Mouse (Mus musculus): ENCODE results near the gene Mis18a.

Mis18a gene

DNA sequence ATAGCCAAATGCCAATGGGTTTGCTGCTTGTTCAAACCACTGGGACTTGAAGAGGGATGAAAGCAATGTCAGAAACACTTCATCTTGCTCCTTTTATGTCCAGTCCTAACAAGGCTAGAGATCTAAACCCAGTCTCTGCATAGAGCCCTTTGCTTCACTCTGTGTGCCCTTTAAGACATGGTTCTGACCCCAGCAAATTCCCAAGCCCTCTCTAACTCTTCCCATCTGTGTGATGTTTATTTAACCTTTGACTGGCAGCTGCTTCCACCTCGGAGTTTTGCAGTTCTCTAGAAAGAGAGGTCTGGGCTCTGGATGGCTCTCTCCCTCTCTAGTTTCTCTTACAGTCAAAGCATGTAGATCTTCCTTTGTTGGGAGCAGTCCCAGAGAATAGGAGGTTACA lies 23.6 kb downstream of the Mis18a start:
- DNase-seq: no peak

DNA sequence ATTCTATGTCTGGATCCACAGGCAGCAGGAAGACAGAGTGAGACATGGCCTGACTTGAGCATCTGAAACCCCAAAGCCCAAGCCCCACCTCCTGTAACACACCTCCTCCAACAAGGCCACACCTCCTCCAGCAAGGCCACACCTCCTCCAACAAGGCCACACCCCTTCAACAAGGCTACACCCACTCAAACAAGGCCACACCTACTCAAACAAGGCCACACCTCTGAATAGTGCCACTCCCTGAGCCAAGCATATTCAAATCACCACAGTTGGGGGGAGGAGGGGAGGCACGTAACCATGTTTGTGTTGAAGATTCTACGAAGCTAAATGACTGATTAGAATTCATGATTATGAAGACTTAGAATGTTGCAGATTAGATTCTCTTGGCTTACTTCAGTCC lies 25.7 kb downstream of the Mis18a start:
- no peak for DNase-seq

DNA sequence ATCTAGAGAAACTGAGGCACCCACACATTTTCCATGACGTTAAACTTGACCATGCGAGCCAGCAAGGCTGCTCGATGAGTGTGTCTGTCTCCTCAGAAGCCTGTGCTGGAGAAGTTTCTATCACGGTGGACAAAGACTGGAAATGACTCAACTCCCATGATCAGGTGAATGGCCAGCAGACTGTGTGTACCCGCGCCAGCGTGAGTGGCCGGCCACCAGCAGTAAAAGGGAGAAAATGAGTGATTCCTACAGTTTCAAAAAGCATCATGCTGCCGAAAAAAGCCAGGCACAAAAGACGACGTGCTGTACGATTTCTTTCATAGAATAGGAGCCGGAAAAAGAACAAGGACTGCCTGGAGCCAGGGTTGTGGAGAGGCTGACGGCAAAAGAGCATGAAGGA lies 27.8 kb downstream of the Mis18a start:
- DNase-seq: no peak

DNA sequence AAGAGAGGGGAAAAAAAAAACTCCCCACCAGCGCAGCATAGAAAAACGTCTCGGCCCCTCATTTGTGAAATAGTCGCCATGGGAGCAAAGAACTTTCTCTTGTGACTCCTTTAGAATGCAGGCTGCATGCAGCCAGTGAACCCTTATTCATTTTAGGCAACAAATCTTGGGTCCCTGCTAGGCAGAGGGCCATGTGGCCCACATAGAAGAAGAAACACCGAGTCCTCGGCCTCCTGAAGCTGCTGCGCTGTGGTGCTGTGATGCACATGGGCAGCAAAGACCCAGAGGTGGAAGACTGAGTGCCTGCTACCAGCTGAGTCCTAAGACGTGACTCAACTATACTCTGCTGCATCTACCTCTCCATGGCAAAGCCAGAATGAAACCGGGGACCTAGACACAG lies 30.9 kb downstream of the Mis18a start:
- peak; percentile 21 for DNase-seq

DNA sequence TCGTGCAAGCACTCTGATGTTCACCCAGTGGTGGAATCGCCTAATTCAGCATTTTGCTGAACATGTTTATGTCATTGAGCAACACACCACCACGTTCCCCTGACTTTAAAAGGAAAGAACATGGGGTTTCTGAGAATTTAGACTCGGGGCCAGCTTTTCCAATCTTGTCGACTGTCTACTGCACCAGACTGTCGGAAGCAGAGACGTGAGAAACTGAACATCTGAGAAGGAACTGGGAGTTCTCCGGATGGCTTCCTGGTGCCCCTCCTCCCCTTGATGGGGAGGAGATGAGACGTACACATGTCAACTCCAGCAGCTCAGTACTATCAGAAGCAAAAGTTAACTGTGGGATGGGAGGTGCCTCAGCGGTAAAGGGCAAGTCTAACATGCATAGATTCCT lies 32.1 kb downstream of the Mis18a start:
- DNase-seq: peak; percentile 43

DNA sequence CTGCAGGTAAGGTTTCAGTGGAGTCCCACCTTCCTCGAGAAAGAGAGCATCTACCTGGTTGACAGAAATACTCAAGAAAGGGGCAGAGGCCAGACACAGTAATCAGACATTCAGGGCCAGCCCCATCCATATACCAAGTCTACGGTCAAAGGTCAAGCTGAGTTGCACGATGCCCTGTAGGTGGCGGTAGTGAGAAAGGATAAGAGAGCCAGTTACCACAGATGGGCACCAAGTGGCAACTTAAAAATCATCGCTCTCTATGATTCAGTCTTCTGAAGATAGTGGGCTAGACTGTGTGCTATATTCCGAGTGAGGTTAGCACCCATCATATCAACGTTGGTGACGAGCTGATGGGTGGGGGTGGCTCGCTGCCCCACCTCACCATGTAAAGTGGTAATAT lies 32.5 kb downstream of the Mis18a start:
- DNase-seq: peak; percentile 25

DNA sequence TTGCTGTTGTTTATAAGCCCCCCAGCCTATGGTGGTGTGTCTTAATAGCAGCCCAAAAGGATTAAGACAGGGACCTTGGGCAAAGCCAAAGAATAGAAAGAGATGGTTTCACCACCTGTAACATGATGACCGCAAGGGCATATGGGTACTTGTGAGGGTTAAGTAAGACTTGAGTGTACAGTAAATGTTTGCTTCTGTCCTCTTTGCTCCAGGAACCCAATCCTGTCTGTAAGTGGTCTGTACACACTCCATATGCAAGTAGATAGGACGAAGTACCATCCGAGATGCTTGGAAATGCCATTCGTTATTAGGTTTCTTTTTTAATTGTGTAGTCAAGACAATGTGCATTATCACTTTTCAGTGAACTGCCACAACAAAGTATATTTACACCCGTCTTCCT lies 33.6 kb downstream of the Mis18a start:
- no peak for DNase-seq

DNA sequence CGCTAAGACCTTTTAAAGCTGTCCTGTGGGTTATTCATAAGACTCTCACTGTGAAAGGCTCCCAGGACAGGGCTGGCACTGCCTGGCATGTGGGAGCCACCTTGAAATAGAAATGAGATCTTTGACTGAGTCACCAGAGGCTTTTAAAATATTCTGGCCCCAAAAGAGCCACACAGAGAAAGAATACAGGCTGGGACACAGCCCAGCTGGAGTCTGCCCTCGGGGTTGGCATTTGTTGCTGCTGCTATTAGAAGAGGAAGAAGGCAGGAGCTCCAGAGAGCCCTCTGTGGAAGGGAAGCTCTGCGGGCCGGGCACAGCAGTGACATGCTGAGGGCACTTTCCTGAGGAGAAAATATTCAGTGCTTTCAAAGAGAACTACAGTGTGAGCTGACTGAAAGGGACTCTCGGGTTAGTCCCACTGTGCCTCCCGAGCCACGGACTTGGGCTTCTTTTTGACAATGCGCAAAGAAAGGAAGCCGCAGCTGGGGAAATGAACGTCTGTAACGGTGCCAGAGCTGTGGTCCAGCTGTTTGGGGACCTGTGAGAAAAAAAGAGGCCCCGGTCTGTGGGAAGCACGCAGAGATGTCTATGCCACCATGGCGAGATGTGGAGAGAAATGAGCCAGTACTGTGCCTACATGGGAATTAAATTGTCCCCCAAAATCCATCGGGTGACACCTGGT lies 34.4 kb downstream of the Mis18a start:
- peak; percentile 65 for DNase-seq

DNA sequence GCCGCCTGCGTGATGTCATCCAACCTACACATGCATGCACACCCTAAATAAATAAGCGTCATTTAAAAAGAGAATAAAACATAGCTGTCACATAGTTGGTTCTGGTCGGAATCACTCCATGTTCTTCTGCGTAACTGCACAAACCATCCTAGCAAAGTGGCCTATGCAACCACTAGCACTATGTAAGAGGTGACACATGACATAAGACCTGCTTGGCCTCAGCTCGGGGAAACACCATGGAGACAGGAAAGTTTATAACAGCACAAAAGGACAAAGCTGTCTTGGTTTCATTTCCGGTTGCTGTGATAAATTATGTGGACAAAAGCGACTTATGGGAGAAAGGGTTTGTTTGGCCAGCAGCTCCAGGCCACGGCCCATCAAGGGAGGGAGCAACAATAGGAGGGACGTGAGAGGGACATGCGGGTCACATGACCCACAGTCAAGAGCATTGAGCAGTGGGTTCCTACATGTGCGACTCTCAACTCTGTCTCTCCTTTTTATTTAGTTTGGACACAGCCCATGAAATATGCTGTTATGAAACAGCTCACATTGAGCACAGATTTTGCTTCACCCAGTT lies 39.4 kb downstream of the Mis18a start:
- DNase-seq: no peak

DNA sequence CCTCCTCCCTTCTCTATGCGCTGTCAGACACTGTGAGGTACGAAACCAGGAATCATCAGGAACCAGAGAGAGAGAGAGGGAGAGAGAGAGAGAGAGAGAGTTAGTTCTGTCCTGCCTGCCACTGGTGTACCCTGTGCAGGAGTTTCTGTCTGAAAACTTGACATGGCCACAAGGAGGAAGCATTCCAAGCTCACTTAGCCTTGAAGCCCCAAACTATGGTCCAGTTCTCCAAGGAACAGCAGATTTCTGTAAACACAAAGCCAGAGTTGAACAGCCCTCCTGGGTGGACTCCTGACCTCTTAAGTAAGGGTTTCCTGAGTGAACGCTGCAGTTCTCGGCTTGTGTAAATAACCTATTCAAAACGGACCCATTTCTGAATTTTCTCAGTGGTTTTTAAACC lies 40.2 kb downstream of the Mis18a start:
- DNase-seq: no peak

DNA sequence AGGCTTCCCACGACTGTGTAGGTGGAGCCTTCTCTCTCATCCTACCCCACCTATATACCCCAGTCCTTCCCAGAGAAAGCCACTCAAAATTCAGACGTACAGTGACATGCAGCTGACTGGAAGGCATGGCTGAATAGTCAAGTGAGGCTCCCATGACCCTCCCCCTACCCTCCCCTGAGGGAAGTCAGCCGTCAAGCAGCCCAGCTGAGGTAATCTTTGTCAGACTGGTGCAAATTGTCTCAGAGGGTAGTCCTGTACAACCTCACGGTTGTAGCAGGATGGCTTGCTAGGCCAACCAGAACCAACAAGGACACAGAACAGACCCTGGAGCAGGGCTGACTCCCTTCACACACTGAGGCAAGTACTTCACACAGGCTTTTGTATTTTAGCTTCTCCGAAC lies 43.1 kb downstream of the Mis18a start:
- DNase-seq: no peak

DNA sequence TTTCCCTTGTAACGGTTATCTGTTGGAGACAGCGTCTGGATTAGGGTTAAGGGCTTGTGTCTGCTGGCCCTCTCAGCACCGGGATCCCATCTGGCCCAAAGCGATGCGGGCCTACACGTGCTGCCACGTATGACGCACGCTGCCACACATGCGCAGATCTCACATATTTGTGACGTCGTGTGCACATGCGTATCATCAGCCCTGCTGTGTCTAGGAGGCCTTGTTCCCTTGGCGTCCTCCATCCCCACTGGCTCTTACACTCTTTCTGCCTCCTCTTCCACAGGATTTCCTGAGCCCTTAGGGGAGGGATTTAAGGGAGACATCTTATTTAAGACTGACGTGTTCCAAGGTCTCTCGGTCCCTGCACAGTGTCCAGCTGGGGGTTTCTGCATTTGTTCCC lies 47.2 kb downstream of the Mis18a start:
- DNase-seq: no peak

DNA sequence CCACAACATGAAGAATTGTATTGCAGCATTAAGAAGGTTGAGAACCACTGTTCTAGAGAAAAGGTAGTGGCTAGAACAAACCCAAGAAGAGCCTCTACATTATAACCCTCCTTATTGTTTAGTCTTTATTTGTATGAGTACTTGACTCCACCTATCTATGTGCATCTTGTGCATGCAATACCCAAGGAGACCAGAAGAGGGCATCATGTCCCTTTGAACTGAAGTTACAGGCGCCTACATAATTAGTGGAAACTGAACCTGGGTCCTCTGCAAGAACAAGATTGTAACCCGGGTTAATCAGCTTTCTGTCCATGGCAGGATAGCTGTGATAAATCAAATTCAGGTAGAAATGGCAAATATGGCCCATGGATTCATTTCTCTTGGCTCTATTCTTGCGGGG lies 48.4 kb downstream of the Mis18a start:
- DNase-seq: no peak

DNA sequence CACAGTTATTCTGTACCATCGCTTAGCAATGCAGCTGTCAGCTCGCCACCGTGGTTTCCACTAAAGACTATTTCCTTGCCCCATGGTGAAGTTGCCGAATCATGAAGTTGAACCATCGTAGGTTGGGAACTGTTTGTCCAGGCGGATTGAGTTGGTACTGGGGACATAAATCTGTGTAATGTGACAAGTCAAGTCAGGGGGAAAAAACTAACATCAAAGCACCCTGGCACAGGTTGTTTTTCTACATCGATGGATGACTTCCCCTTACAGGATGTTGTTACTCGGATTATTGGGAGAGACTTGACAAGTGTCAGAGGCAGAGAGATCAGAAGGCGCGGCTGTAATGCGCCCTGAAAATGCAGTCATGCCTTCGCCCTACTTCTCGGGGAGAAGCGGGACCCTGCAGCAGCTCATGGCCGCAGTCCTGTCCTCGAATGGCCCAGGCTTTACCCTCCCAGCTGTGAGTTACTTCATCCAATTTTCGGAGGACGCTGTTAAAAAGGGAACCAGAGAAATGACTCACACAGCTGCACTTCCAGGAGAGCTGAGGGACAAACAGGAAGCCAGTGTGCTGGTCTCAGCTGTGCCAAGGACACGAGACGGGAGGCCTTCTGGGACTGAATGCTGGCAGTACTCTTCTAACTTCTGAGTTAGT lies 50.2 kb downstream of the Mis18a start:
- DNase-seq: peak; percentile 59

DNA sequence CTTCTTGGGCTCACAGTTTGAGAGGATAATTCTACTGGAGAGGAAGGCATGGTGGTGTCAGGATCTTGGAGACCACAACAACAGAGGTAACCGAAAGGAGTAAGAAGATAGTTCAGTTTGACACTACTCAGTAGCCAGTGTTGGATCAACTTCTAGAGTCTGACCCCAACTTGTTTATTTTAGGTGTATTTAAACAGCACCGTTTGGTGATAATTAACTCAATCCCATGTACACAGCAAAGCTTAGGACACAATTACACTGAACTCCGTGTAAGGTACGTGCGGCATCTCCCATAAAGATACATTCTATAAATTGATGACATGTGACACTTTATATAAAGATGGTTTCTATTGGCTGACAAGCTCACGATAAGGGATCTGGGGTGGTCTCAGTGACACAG lies 52.6 kb downstream of the Mis18a start:
- no peak for DNase-seq

DNA sequence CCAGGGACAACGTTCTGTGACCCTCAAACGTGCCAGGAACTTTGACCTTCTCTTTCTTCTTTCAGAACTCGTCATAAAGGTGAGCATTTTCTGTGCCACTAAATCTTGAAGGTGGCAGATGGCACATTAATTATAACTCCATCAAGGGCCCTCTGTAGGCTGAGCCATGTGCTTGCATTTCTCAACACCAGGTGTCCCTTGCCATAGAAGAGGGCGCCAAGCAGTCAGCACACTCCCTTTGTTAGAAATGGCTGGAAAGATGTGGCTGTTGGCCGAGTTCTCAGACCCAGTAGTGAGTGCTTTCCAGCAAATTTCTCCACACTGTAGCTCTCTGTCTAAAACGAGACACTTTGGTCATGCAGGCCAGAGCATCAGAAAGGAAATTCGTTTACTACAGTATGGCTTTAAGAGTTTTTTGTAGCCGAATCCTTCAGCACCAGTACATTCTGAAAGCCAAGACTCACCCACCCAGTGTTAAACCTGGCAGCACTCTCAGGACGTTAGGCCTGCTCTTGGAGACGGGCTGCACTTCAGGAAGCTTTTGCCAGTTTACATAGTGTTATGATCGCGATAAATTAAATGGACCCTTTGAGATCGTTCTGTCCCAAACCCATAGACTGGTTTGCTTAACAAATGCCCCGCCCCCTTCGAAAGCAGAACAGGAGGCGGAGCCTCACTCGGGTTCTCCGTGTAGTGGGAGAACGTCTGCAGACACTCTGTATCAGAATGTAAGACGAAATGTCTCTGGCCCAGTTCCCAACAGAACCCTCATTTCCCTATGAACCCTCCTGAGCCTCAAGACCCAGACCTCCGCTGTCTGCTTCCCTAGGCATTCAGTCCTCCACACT lies 53.5 kb downstream of the Mis18a start:
- peak; percentile 27 for DNase-seq

Data from right cerebral cortex, adult 18-20 months (tissue).